Mouse (Mus musculus): ENCODE measurements around the gene Trim69. TPM values are rescaled to one million over a fixed set of nuclear protein-coding genes. Genes with fewer than 3 reads are reported as not detected.

The Trim69 gene
- polyA plus RNA-seq, 1 experiment from 2014 or later = not detected

Other genes with a start within 250 kb of the Trim69 start
- 50.1 and 50.2 TPM in 2 replicates for gene Ctdspl2, start 204.7 kb upstream of the Trim69 start, polyA plus RNA-seq (2015; fragmentation: Nextera tagmentation; extraction: Ambion mirVana)
- gene Mageb3, start 204.6 kb upstream of the Trim69 start, polyA plus RNA-seq (2015; fragmentation: Nextera tagmentation; extraction: Ambion mirVana) = 0.86 and 1.1 TPM in 2 replicates
- gene Eif3j1, start 132.2 kb upstream of the Trim69 start, polyA plus RNA-seq (2015; fragmentation: Nextera tagmentation; extraction: Ambion mirVana) = 10.3 and 10.9 TPM in 2 replicates
- gene Spg11, start 42.3 kb upstream of the Trim69 start, polyA plus RNA-seq (2015; fragmentation: Nextera tagmentation; extraction: Ambion mirVana) = 8.4 and 9.9 TPM in 2 replicates
- 67.0 and 71.9 TPM in 2 replicates for gene B2m, start 13.0 kb upstream of the Trim69 start, polyA plus RNA-seq (2015; fragmentation: Nextera tagmentation; extraction: Ambion mirVana)
- not detected in 2 replicates for gene Patl2, start 25.5 kb downstream of the Trim69 start, polyA plus RNA-seq (2015; fragmentation: Nextera tagmentation; extraction: Ambion mirVana)
- gene Terb2, start 25.6 kb downstream of the Trim69 start, polyA plus RNA-seq (2015; fragmentation: Nextera tagmentation; extraction: Ambion mirVana) = not detected in 2 replicates
- gene Sord, start 74.0 kb downstream of the Trim69 start, polyA plus RNA-seq (2015; fragmentation: Nextera tagmentation; extraction: Ambion mirVana) = 16.0 and 16.2 TPM in 2 replicates
- gene Duox2, start 137.7 kb downstream of the Trim69 start, polyA plus RNA-seq (2015; fragmentation: Nextera tagmentation; extraction: Ambion mirVana) = 0.03 TPM in 1 of 2 replicates, not detected in the other
- 0.13 TPM in 1 of 2 replicates, not detected in the other for gene Duoxa2, start 138.2 kb downstream of the Trim69 start, polyA plus RNA-seq (2015; fragmentation: Nextera tagmentation; extraction: Ambion mirVana)
- not detected in 2 replicates for gene Duoxa1, start 153.0 kb downstream of the Trim69 start, polyA plus RNA-seq (2015; fragmentation: Nextera tagmentation; extraction: Ambion mirVana)
- gene Duox1, start 155.0 kb downstream of the Trim69 start, polyA plus RNA-seq (2015; fragmentation: Nextera tagmentation; extraction: Ambion mirVana) = 0.04 and 0.06 TPM in 2 replicates
- 10.3 and 11.0 TPM in 2 replicates for gene Shf, start 208.5 kb downstream of the Trim69 start, polyA plus RNA-seq (2015; fragmentation: Nextera tagmentation; extraction: Ambion mirVana)

Data from forebrain, embryonic 15.5 days (tissue).